ENCODE assay signal across 9 mouse cellular contexts in genomic region chr9:37139514-37139913, GRCm38 (mm10). TPM values are rescaled to one million over a fixed set of nuclear protein-coding genes. Genes with fewer than 3 reads are reported as not detected.
DNase-seq lines count a peak whose midpoint lies in the region; ATAC-seq and TF ChIP-seq lines count a peak whose summit lies in the region.
"Had no signal": no experiment of that assay in that cellular context is flagged by ENCODE, and none has a peak within 500 bp of the region (broad histone marks: within the 10 kb centered on the region; RNA-seq: fewer than 3 reads in every experiment).

No protein-coding gene starts in this region.

- H3K4me3 ChIP-seq in gastrocnemius, adult 2 months: peak overlapping the region; percentile 62
- no peak overlapping the region for H3K4me3 ChIP-seq in intestine, embryonic 14.5 days (ENCODE audit: low read depth, low read length)
- H3K4me3 ChIP-seq in lung, embryonic 15.5 days: no peak overlapping the region
- no peak overlapping the region for H3K4me3 ChIP-seq in stomach, postnatal 0 days (ENCODE audit: low read depth, low read length)
- H3K4me3 ChIP-seq: megakaryocyte, embryonic 14.5 days had no signal

- TF ChIP-seq EP300 in stomach, postnatal 0 days (optimal IDR thresholded peaks at IDR 0.05): no peak

- H3K36me3 ChIP-seq in intestine, embryonic 14.5 days (ENCODE audit: control insufficient read depth, insufficient read depth, low read length): no peaks in the 10 kb centered on the region
- H3K36me3 ChIP-seq in lung, embryonic 15.5 days: no peaks in the 10 kb centered on the region
- H3K36me3 ChIP-seq in stomach, postnatal 0 days (ENCODE audit: control insufficient read depth, insufficient read depth, low read length): no peaks in the 10 kb centered on the region

- peak; percentile 65 for ATAC-seq in intestine, embryonic 14.5 days (replicated peaks; ENCODE audit: low FRiP score, low TSS enrichment, low read depth)
- peak; percentile 72; the same call in 1 of the 2 replicates for ATAC-seq in lung, embryonic 15.5 days (ENCODE audit: borderline replicate concordance, extremely low read depth, low FRiP score, low TSS enrichment)
- ATAC-seq in stomach, postnatal 0 days (ENCODE audit: low FRiP score, low TSS enrichment): peak; percentile 76
- ATAC-seq in CD4-positive, CD25-positive, alpha-beta regulatory T cell, adult 4 months: no peak

- intact Hi-C loops in gastrocnemius, adult 2 months (cut with DNase I): no loop called here
- intact Hi-C loops in left cerebral cortex, postnatal 25 days (cut with DNase I): no loop called here

- DNase-seq in kidney, adult 18-20 months: peak; percentile 25
- no peak for DNase-seq in kidney, adult 9 months
- DNase-seq in gastrocnemius, adult 2 months: peak; percentile 91
- DNase-seq in intestine, embryonic 14.5 days (ENCODE audit: low spot score): peak; percentile 63
- DNase-seq in stomach, postnatal 0 days (ENCODE audit: low spot score): peak; percentile 64
- no peak for DNase-seq in left cerebral cortex, postnatal 25 days (ENCODE audit: low spot score in 2 of 2)

- H3K4me2 ChIP-seq in intestine, embryonic 14.5 days (ENCODE audit: low read length): peak overlapping the region; percentile 37
- H3K4me2 ChIP-seq in lung, embryonic 15.5 days: peak overlapping the region; percentile 45
- peak overlapping the region; percentile 28 for H3K4me2 ChIP-seq in stomach, postnatal 0 days (replicated peaks; ENCODE audit: low read depth)

- 4% methylated on average over 8 of the region's 8 CpGs for WGBS in intestine, embryonic 14.5 days
- 6% methylated on average over 8 of the region's 8 CpGs for WGBS in lung, embryonic 15.5 days
- WGBS in stomach, postnatal 0 days: 16% methylated on average over 8 of the region's 8 CpGs

- H3K4me1 ChIP-seq in intestine, embryonic 14.5 days (replicated peaks; ENCODE audit: control insufficient read depth, insufficient read depth, low read length): peaks cover 48% of the 10 kb centered on the region
- peaks cover 38% of the 10 kb centered on the region for H3K4me1 ChIP-seq in lung, embryonic 15.5 days
- H3K4me1 ChIP-seq in stomach, postnatal 0 days (replicated peaks; ENCODE audit: control insufficient read depth, insufficient read depth): no peaks in the 10 kb centered on the region

- H3K27me3 ChIP-seq in intestine, embryonic 14.5 days (replicated peaks; ENCODE audit: control insufficient read depth, insufficient read depth, low read length): no peaks in the 10 kb centered on the region
- peaks cover 14% of the 10 kb centered on the region; the same call in 1 of the 2 replicates for H3K27me3 ChIP-seq in lung, embryonic 15.5 days
- no peaks in the 10 kb centered on the region for H3K27me3 ChIP-seq in stomach, postnatal 0 days (ENCODE audit: control insufficient read depth, insufficient read depth, low read length)

- H3K9me3 ChIP-seq in intestine, embryonic 14.5 days (ENCODE audit: control insufficient read depth, low read length): no peaks in the 10 kb centered on the region
- no peaks in the 10 kb centered on the region for H3K9me3 ChIP-seq in lung, embryonic 15.5 days
- H3K9me3 ChIP-seq in stomach, postnatal 0 days (ENCODE audit: control insufficient read depth, low read length): no peaks in the 10 kb centered on the region

- H3K27ac ChIP-seq in gastrocnemius, adult 2 months: peak overlapping the region; percentile 96
- H3K27ac ChIP-seq in intestine, embryonic 14.5 days (ENCODE audit: low read depth): no peak overlapping the region
- no peak overlapping the region for H3K27ac ChIP-seq in lung, embryonic 15.5 days
- H3K27ac ChIP-seq in stomach, postnatal 0 days (replicated peaks): no peak overlapping the region

- no peak for TF ChIP-seq CTCF in gastrocnemius, adult 2 months (IDR thresholded peaks at IDR 0.05)
- TF ChIP-seq CTCF in stomach, postnatal 0 days (IDR thresholded peaks at IDR 0.05; ENCODE audit: low read depth): no peak

- no peak overlapping the region for H3K9ac ChIP-seq in intestine, embryonic 14.5 days (ENCODE audit: low read length)
- H3K9ac ChIP-seq in lung, embryonic 15.5 days: no peak overlapping the region
- H3K9ac ChIP-seq in stomach, postnatal 0 days (ENCODE audit: low read length): no peak overlapping the region

RNA-seq across cellular contexts. Expression of gene Pknox2, which starts 7.7 kb away (rescaled TPM):
- 10 to 100 TPM; 35.4 to 40.7 TPM for total RNA-seq in gastrocnemius, adult 2 months (2021)
- 8.8 and 9.6 TPM in 2 replicates for polyA plus RNA-seq in intestine, embryonic 14.5 days (2014; fragmentation: Nextera tagmentation; extraction: Ambion mirVana)
- 10.6 and 11.4 TPM in 2 replicates for polyA plus RNA-seq in lung, embryonic 15.5 days (2015; fragmentation: Nextera tagmentation; extraction: Ambion mirVana)
- polyA plus RNA-seq in stomach, postnatal 0 days (2015; fragmentation: Nextera tagmentation; extraction: Ambion mirVana): 2.4 and 3.3 TPM in 2 replicates
- not detected for polyA plus RNA-seq in CD4-positive, CD25-positive, alpha-beta regulatory T cell, adult 4 months (2017; shearing (Covaris generic))
- 10 to 100 TPM; 76.7 to 78.9 TPM for total RNA-seq in left cerebral cortex, postnatal 25 days (2021)

Comparison
In these comparisons a context has a peak if more than half of its experiments do, and no peak if none do; other contexts are left out.
1. DNase-seq: peak in kidney, adult 18-20 months (single experiment), gastrocnemius, adult 2 months (single experiment), intestine, embryonic 14.5 days (single experiment) and stomach, postnatal 0 days (single experiment); none in kidney, adult 9 months (single experiment) and left cerebral cortex, postnatal 25 days (0 of 2).
2. Peak in every context shown above with its lines, with median percentiles within 50 percentile points of each other: H3K4me2 ChIP-seq.